Mouse (Mus musculus): ENCODE data around the gene Gopc.

GRCm38 (mm10) chr10:52289261-52289660 is 92.7 kb downstream of the Gopc start:
- TF ChIP-seq CTCF (IDR thresholded peaks at IDR 0.05; ENCODE audit: low read depth) (no peak), EP300 (IDR thresholded peaks at IDR 0.05; ENCODE audit: low read depth) (no peak)

Data from liver, embryonic 14.5 days (tissue).